Mouse (Mus musculus) duodenum, adult 2 months (tissue): ENCODE data around the gene Ypel4. TPM values are rescaled to one million over a fixed set of nuclear protein-coding genes. Genes with fewer than 3 reads are reported as not detected.

Experiments
- polyA plus RNA-seq: library from polyadenylated mRNA; depleted of rRNA; stranded (reverse); fragments of >200 nt; gene quantifications from 2 replicates; pipeline ENCODE4 v1.2.3, GENCODE M21; 2012; ENCODE audit warnings: low replicate concordance; rRNA removed

Gene Ypel4
- polyA plus RNA-seq = 1.3 and 2.3 TPM in 2 replicates

GRCm38 (mm10) chr2:84733579-84734300 lies at the start of gene Ypel4:
Ypel4 (plus strand) TSS chr2:84734058.

GRCm38 (mm10) chr2:84714811-84715561 lies 18.9 kb upstream of the Ypel4 start, which contains the start of gene Zdhhc5:
Zdhhc5 (minus strand) TSS chr2:84715180.

GRCm38 (mm10) chr2:84727172-84727858 lies 6.5 kb upstream of the Ypel4 start, which contains the start of gene Clp1:
Clp1 (minus strand) TSS chr2:84727350.

GRCm38 (mm10) chr2:84743561-84743960 lies 9.7 kb downstream of the Ypel4 start, which contains the start of gene Gm19426:
Gm19426 (minus strand) TSS chr2:84743655.

GRCm38 (mm10) chr2:84775241-84775640 lies 41.4 kb downstream of the Ypel4 start, which contains the start of gene Serping1:
Serping1 (minus strand) TSS chr2:84775444.

Other genes with a start within 250 kb of the Ypel4 start
- 27.3 and 34.7 TPM in 2 replicates for gene Ctnnd1, start 83.3 kb upstream of the Ypel4 start, polyA plus RNA-seq
- not detected in 2 replicates for gene Btbd18, start 75.0 kb upstream of the Ypel4 start, polyA plus RNA-seq
- 40.6 and 43.2 TPM in 2 replicates for gene Selenoh, start 63.3 kb upstream of the Ypel4 start, polyA plus RNA-seq
- gene Gm28635, start 56.0 kb upstream of the Ypel4 start, polyA plus RNA-seq = not detected in 2 replicates
- gene Med19, start 55.7 kb upstream of the Ypel4 start, polyA plus RNA-seq = 3.8 and 7.3 TPM in 2 replicates
- 18.5 and 60.4 TPM in 2 replicates for gene Tmx2, start 54.9 kb upstream of the Ypel4 start, polyA plus RNA-seq
- 31.5 and 33.1 TPM in 2 replicates for gene Zdhhc5, start 18.9 kb upstream of the Ypel4 start, polyA plus RNA-seq
- 4.8 and 8.4 TPM in 2 replicates for gene Clp1, start 6.7 kb upstream of the Ypel4 start, polyA plus RNA-seq
- gene Gm19426, start 9.6 kb downstream of the Ypel4 start, polyA plus RNA-seq = not detected in 2 replicates
- 91.3 and 98.4 TPM in 2 replicates for gene Serping1, start 41.4 kb downstream of the Ypel4 start, polyA plus RNA-seq
- 29.3 and 114 TPM in 2 replicates for gene Ube2l6, start 64.8 kb downstream of the Ypel4 start, polyA plus RNA-seq
- not detected in 2 replicates for gene Smtnl1, start 88.6 kb downstream of the Ypel4 start, polyA plus RNA-seq
- gene Timm10, start 92.9 kb downstream of the Ypel4 start, polyA plus RNA-seq = 19.8 and 23.5 TPM in 2 replicates
- 1.8 and 3.4 TPM in 2 replicates for gene Slc43a1, start 104.8 kb downstream of the Ypel4 start, polyA plus RNA-seq
- gene Rtn4rl2, start 152.7 kb downstream of the Ypel4 start, polyA plus RNA-seq = 4.3 and 17.8 TPM in 2 replicates
- gene Slc43a3, start 202.5 kb downstream of the Ypel4 start, polyA plus RNA-seq = 16.4 and 16.8 TPM in 2 replicates
- gene Prg2, start 246.4 kb downstream of the Ypel4 start, polyA plus RNA-seq = 1.2 and 1.7 TPM in 2 replicates